Mouse (Mus musculus) heart, embryonic 10.5 days (tissue): ENCODE measurements around the gene Gm11213. TPM values are rescaled to one million over a fixed set of nuclear protein-coding genes. Genes with fewer than 3 reads are reported as not detected.

Source experiments
- DNase-seq: peaks from one replicate; pipeline ENCODE4 v3.0.0-alpha.2; 2017; ENCODE audit warnings: low spot score
- H3K27ac ChIP-seq: fragments of 300-500 bp; sonication (generic); 2 replicates; pipeline ENCODE4 v1.5.1; 2016; ENCODE audit warnings: mild to moderate bottlenecking
- H3K27me3 ChIP-seq: fragments of 300-500 bp; sonication (generic); 2 replicates; pipeline ENCODE4 v1.6.1; 2016; ENCODE audit warnings: mild to moderate bottlenecking; ENCODE audit not compliant: poor library complexity, insufficient read depth, severe bottlenecking
- H3K36me3 ChIP-seq: fragments of 300-500 bp; sonication (generic); 2 replicates; pipeline ENCODE4 v1.6.1; 2016; ENCODE audit warnings: mild to moderate bottlenecking, moderate library complexity
- H3K4me1 ChIP-seq: fragments of 300-500 bp; sonication (generic); 2 replicates; pipeline ENCODE4 v1.6.1; 2016; ENCODE audit warnings: mild to moderate bottlenecking
- H3K4me3 ChIP-seq: fragments of 300-500 bp; sonication (generic); 2 replicates; pipeline ENCODE4 v1.5.1; 2016; ENCODE audit warnings: mild to moderate bottlenecking, moderate library complexity
- H3K9me3 ChIP-seq: fragments of 300-500 bp; sonication (generic); 2 replicates; pipeline ENCODE4 v1.6.1; 2016; ENCODE audit warnings: mild to moderate bottlenecking, moderate library complexity
- WGBS: fragments of 180-500 bp; shearing (Covaris S2); methylation state at CpG from one replicate; pipeline ENCODE4 v1.1.7; 2016; 5-methylcytosine and 5-hydroxymethylcytosine counted together
- polyA plus RNA-seq: library from polyadenylated mRNA; unstranded; fragments of >200 nt; fragmentation: Nextera tagmentation; extraction: Ambion mirVana; gene quantifications from 2 replicates; pipeline ENCODE4 v1.2.1, GENCODE M21; 2016

The Gm11213 gene
- not detected in 2 replicates for polyA plus RNA-seq

GRCm38 (mm10) chr4:63604945-63605344 lies at the start of gene Gm11213:
TSS of gene Gm11213 (minus strand) at chr4:63605261.
- WGBS: 71% methylated on average over 3 of the region's 3 CpGs
- Histone ChIP-seq H3K4me3 (no peak within 1 kb of the TSS), H3K9me3 (no peaks in the 10 kb centered on the region), H3K36me3 (no peaks in the 10 kb centered on the region), H3K27ac (peak within 1 kb of the TSS; percentile 11), H3K27me3 (no peaks in the 10 kb centered on the region), H3K4me1 (peaks cover 11% of the 10 kb centered on the region; the same call in 1 of the 2 replicates)
- no peak for DNase-seq

DNA sequence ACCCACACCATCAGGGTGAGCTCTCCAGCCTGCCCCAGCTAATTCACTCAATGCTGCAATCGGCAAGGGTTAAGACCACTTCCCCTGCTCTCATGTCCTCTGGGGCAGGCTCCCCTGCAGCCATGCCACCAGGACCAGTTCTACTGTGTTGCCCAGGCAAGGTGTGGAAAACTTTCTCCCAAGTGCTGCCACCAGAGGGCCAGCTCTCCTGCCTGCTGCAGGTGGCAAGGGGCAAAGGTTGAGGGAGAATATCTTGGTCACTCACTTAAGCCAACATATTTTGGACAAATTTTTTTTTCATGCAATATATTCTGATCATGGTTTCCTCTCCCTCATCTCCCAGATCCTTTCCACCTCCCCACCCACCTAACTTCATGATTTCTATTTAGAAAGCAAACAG lies 49.3 kb upstream of the Gm11213 start:
- no peaks in the 10 kb centered on the region for H3K9me3 ChIP-seq
- no peaks in the 10 kb centered on the region for H3K36me3 ChIP-seq
- no peak overlapping the region for H3K4me3 ChIP-seq
- DNase-seq: no peak
- H3K27ac ChIP-seq: no peak overlapping the region
- no peaks in the 10 kb centered on the region for H3K27me3 ChIP-seq
- no peaks in the 10 kb centered on the region for H3K4me1 ChIP-seq
- WGBS: 80% methylated on average over 1 of the region's 1 CpGs

DNA sequence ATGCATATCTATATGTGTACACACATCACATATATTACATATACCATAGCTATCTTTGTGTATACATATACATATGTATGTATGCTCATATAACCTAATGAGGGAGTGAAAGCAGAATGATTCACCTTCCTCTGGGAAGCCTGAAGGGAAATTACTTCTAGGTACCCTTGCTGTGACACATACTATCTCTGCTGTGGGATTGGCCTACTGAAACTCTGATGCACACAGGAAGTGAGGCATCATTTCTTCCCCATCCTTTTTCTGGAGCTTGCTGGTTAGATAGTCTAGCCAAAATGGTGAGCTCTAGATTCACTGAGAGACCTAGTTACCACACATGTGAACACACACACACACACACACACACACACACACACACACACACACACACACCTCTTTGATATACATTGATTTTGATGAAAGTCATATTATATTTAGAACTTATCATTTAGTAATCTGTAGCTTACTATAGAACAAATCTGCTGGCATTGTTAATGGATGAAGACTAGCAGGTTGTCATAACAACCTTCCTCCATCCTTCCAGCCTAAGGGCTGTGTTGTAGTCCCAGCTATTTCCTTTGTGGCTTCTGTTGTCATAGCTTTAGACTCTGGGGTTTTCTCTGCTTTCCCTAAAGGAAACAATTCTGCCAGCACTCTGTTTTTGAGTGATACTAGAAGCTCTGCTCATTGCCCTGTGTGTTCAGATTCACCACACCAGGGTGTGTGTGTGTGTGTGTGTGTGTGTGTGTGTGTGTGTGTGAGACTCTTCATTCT lies 39.1 kb upstream of the Gm11213 start:
- no peaks in the 10 kb centered on the region for H3K36me3 ChIP-seq
- no peaks in the 10 kb centered on the region for H3K9me3 ChIP-seq
- H3K27ac ChIP-seq: no peak overlapping the region
- H3K4me1 ChIP-seq: no peaks in the 10 kb centered on the region
- no peaks in the 10 kb centered on the region for H3K27me3 ChIP-seq
- no peak for DNase-seq
- H3K4me3 ChIP-seq: no peak overlapping the region

DNA sequence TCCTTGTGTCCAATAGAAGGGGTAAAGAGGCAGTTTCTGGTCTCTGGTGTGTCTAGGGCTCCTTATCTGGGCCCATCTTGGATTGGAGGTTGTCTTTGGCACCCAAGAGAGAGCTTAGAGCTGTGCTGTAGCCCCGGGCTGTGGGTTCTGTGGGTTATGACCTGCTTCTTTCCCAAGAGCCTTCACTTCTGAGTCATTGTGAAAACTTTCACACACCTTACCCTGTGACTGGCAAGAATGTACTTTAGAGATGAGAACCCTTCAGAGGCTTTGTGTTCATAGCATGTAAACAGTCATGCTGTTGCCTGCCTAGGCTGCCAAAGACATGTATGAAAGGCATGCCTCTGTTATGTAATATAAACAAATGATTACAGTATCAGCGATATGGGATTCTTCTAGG lies 34.8 kb upstream of the Gm11213 start:
- no peaks in the 10 kb centered on the region for H3K36me3 ChIP-seq
- no peaks in the 10 kb centered on the region for H3K4me1 ChIP-seq
- H3K27me3 ChIP-seq: no peaks in the 10 kb centered on the region
- H3K9me3 ChIP-seq: no peaks in the 10 kb centered on the region
- no peak overlapping the region for H3K27ac ChIP-seq
- 69% methylated on average over 2 of the region's 2 CpGs for WGBS
- DNase-seq: no peak
- H3K4me3 ChIP-seq: no peak overlapping the region

GRCm38 (mm10) chr4:63638603-63639002 lies 33.5 kb upstream of the Gm11213 start:
- H3K4me3 ChIP-seq: no peak overlapping the region
- WGBS: 71% methylated on average over 1 of the region's 1 CpGs
- no peak overlapping the region for H3K27ac ChIP-seq
- H3K27me3 ChIP-seq: no peaks in the 10 kb centered on the region
- H3K36me3 ChIP-seq: no peaks in the 10 kb centered on the region
- DNase-seq: no peak
- no peaks in the 10 kb centered on the region for H3K9me3 ChIP-seq
- H3K4me1 ChIP-seq: no peaks in the 10 kb centered on the region

GRCm38 (mm10) chr4:63633181-63633580 lies 28.1 kb upstream of the Gm11213 start:
- WGBS: 56% methylated on average over 2 of the region's 2 CpGs
- no peak overlapping the region for H3K27ac ChIP-seq

DNA sequence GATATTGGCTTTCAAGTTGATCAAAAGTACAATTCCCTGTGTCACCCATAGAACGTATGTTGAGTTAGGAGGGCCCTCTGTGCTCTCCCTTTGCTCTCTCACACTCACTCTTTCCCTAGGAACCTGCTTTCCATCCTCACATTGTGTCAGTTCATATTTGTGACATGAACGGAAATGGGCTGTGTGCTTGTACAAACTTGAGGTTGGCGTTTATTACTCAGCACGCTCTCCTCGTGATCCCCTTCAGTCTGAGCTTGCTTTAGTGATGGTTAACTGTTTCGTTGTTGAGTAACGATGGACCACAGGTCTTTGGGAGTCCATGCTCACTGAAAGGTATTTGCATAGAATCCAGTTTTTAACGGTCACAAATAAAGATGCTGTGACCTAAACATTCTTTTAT lies 22.1 kb upstream of the Gm11213 start:
- H3K9me3 ChIP-seq: no peaks in the 10 kb centered on the region
- WGBS: 87% methylated on average over 8 of the region's 8 CpGs
- no peak for DNase-seq
- no peaks in the 10 kb centered on the region for H3K36me3 ChIP-seq
- H3K4me1 ChIP-seq: no peaks in the 10 kb centered on the region
- no peak overlapping the region for H3K27ac ChIP-seq
- H3K27me3 ChIP-seq: no peaks in the 10 kb centered on the region
- H3K4me3 ChIP-seq: no peak overlapping the region

More at GRCm38 (mm10) chr4:63633181-63633580, 28.1 kb upstream of the Gm11213 start:
- no peak for DNase-seq
- H3K9me3 ChIP-seq: no peaks in the 10 kb centered on the region
- no peak overlapping the region for H3K4me3 ChIP-seq
- H3K27me3 ChIP-seq: no peaks in the 10 kb centered on the region
- H3K4me1 ChIP-seq: no peaks in the 10 kb centered on the region
- no peaks in the 10 kb centered on the region for H3K36me3 ChIP-seq

GRCm38 (mm10) chr4:63625563-63626080 lies 20.6 kb upstream of the Gm11213 start:
- H3K27me3 ChIP-seq: no peaks in the 10 kb centered on the region
- no peaks in the 10 kb centered on the region for H3K9me3 ChIP-seq
- 44% methylated on average over 3 of the region's 3 CpGs for WGBS
- no peaks in the 10 kb centered on the region for H3K4me1 ChIP-seq
- H3K27ac ChIP-seq: no peak overlapping the region
- no peak for DNase-seq
- no peaks in the 10 kb centered on the region for H3K36me3 ChIP-seq
- no peak overlapping the region for H3K4me3 ChIP-seq

- H3K4me1 ChIP-seq: no peaks in the 10 kb centered on the region
- no peaks in the 10 kb centered on the region for H3K36me3 ChIP-seq
- no peaks in the 10 kb centered on the region for H3K27me3 ChIP-seq
- H3K9me3 ChIP-seq: no peaks in the 10 kb centered on the region
- H3K27ac ChIP-seq: no peak within 1 kb of the TSS
- 53% methylated on average over 5 of the region's 5 CpGs for WGBS
- no peak for DNase-seq
- H3K4me3 ChIP-seq: no peak within 1 kb of the TSS
These were observed 17.3 kb upstream of the Gm11213 start, which contains the start of gene Tex48 for GRCm38 (mm10) chr4:63622378-63622835. TSS of gene Tex48 (minus strand) at chr4:63622428.

DNA sequence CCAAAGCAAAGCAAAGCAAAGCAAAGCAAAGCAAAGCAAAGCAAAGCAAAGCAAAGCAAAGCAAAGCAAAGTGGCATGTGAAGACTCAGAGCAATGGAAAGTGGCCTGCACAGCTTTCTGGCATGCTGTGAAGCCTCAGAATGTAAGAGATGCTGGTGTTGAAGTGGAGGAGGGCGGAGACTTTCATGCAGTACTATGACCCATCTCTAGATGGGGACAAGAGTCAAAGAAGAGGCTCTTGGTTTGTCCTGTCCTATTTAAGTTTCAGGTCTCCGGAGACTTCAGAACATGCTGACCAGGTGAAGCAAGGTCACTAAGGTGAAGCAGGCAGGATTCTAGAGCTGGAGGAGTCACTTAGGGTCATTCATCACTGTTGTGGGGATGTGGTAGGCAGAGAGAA lies 16.8 kb upstream of the Gm11213 start:
- no peak for DNase-seq

GRCm38 (mm10) chr4:63608391-63608790 lies 3.3 kb upstream of the Gm11213 start:
- Histone ChIP-seq H3K36me3 (no peaks in the 10 kb centered on the region), H3K4me1 (peaks cover 11% of the 10 kb centered on the region; the same call in 1 of the 2 replicates), H3K27ac (no peak overlapping the region), H3K27me3 (no peaks in the 10 kb centered on the region), H3K4me3 (no peak overlapping the region), H3K9me3 (no peaks in the 10 kb centered on the region)
- no peak for DNase-seq
- WGBS: 74% methylated on average over 7 of the region's 7 CpGs

More for the DNA sequence above, 16.8 kb upstream of the Gm11213 start:
- Histone ChIP-seq H3K27me3 (no peaks in the 10 kb centered on the region), H3K9me3 (no peaks in the 10 kb centered on the region), H3K4me1 (no peaks in the 10 kb centered on the region), H3K27ac (no peak overlapping the region), H3K4me3 (no peak overlapping the region), H3K36me3 (no peaks in the 10 kb centered on the region)
- WGBS: 70% methylated on average over 2 of the region's 2 CpGs

GRCm38 (mm10) chr4:63605968-63606367 lies 907 bp upstream of the Gm11213 start:
- H3K36me3 ChIP-seq: no peaks in the 10 kb centered on the region
- no peak overlapping the region for H3K4me3 ChIP-seq
- peak overlapping the region; percentile 11; the same call in 1 of the 2 replicates for H3K27ac ChIP-seq
- H3K27me3 ChIP-seq: no peaks in the 10 kb centered on the region
- no peaks in the 10 kb centered on the region for H3K9me3 ChIP-seq
- H3K4me1 ChIP-seq: peaks cover 11% of the 10 kb centered on the region; the same call in 1 of the 2 replicates
- WGBS: 71% methylated on average over 1 of the region's 1 CpGs
- no peak for DNase-seq

- peak overlapping the region; percentile 11 for H3K27ac ChIP-seq
- 54% methylated on average over 3 of the region's 3 CpGs for WGBS
These were observed 484 bp upstream of the Gm11213 start for GRCm38 (mm10) chr4:63605545-63605944.

More at GRCm38 (mm10) chr4:63605545-63605944, 484 bp upstream of the Gm11213 start:
- Histone ChIP-seq H3K27me3 (no peaks in the 10 kb centered on the region), H3K9me3 (no peaks in the 10 kb centered on the region), H3K36me3 (no peaks in the 10 kb centered on the region), H3K4me1 (peaks cover 11% of the 10 kb centered on the region; the same call in 1 of the 2 replicates), H3K4me3 (no peak overlapping the region)
- no peak for DNase-seq
